Mouse (Mus musculus): ENCODE measurements around the gene Rhoa.

The Rhoa gene

DNA sequence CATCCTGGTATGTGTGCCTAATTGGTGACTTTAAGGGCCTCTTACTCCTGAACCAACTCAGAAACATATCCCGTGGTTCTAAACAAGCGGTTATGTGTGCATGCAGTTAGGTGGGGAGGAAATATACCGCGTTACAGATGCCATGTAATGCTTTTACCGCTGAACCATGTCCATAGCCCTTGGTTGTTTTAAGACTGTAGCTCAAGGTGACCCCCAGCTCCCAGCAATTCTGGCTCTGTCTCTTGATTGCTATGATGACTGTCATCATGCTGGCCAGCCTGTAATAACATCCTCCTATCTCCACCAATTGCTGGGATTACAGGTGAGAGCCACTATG lies 35.2 kb downstream of the Rhoa start:
- no peak for DNase-seq

GRCm38 (mm10) chr9:108341801-108342200 lies 35.9 kb downstream of the Rhoa start:
- DNase-seq = no peak

DNA sequence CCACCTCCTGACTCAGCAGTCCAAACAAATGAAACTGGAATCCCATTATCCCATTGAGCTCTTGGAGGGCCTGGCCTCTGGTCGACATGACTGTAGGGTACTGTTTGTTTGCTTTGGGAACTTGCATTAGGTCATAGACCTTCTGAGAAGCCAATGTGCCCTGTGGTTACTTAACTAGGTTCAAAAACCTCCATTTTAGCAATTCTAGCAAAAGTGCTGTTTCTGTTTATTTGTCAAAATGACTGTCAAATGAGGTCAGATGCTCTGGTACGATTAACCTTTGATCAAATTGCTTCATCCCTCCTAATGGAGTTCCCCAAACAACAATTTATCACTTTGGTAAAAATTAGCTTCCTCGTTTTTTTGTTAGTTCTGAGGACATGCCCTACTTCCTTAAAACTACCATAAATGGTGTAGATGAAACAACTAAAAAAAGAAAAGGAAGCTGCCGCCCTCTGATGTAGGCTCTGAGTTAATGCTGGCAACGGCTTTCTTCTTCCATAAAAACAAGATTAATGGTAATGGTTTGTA lies 36.4 kb downstream of the Rhoa start:
- DNase-seq = no peak

GRCm38 (mm10) chr9:108343331-108343730 lies 37.4 kb downstream of the Rhoa start:
- DNase-seq = no peak

DNA sequence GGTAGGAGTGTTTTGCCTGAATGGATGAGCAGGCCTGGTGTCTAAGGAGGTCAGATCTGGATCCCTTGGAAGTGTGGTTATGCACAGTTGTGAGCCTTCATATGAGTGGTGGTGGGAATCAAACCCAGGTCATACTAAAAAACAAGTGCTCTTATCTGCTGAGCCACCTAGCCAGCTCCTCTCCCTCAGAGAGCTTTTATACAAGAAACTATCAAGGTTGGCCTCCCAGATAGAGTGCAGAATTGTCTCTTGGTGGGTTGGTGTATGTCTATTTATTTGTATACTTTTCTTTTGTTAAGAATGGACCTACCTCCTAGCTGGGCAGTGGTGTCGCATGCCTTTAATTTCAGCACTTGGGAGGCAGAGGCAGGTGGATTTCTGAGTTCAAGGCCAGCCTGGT lies 37.9 kb downstream of the Rhoa start:
- no peak for DNase-seq

DNA sequence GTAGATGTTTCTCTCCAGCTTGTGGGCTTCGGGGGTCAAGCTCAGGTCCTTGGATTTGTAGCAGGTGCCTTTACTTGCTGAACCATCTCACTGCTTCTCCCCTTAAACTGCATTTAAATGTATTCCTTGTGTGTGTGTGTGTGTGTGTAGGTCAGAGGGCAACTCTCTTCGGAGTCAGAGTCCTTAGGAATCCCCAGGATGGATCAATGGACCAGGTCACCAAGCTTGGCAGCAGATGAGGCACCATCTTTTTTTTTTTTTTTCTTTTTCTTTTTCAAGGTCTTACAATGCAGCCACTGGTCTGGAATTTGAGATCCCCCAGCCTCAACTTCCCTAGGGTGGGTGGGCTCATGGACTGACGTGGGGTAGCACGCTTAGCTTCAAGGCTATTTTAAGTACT lies 38.5 kb downstream of the Rhoa start:
- DNase-seq = no peak

DNA sequence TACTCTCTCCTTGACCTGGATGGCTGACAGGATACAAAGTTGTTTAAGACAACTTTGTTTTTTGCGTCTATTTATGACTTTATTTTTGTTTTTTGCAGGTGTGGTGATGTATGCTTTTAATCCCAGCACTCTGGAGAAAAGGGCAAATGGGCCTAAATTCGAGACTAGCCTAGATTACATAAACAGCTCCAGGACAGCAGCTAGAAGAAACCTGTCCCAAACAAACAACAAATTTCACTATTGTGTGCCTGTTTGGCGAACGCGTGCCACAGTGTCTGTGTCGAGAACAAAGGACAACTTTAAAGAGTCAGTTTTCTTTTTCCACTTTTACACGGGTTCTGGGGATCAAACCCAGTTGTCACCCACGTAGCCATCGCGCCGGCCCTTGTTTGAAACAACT lies 41.1 kb downstream of the Rhoa start:
- no peak for DNase-seq

DNA sequence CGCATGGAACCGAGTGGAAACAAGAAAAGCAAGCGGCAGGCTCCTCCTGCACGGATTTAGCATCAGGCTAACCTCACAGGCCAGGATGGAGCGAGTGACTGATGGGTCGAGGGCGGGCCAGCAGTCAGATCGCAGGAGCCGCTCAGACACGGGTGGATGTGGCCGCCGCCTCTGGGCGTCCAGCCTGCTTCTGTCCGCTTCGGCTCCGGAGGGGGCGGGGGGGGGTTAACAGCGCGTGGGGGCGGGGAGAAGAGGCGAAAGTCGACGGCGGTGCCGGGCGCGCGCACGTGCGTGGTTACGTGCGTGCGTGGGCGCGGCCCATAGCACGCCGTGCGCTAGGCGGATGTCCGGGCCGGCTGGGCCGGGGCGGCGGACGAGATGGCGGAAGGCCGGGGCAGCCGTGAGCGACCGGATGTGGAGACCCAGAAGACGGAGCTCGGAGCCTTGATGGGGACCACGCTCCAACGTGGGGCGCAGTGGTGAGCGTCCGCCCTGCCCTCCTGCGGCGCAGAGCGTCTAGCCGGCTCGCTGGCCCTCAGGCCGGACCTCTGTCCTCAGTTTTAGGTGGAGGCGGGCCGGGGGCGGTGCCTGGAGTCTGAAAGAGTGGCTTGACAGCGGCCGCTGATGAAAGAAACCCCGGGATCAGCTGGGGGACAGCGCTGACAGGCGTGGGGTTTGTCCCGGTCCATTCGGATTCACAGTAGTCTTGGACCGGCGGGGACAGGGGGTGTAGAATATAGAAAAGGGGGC lies 41.8 kb downstream of the Rhoa start, which contains the start of gene Usp4:
Gene Usp4, plus strand, starts transcription at position 314 of the 750 bp plus-strand sequence.
- DNase-seq = peak; percentile 72 to 79

- DNase-seq = no peak
Observed at GRCm38 (mm10) chr9:108348290-108348680, 42.4 kb downstream of the Rhoa start.

- no peak for DNase-seq
Observed at GRCm38 (mm10) chr9:108349727-108350126, 43.8 kb downstream of the Rhoa start.

DNA sequence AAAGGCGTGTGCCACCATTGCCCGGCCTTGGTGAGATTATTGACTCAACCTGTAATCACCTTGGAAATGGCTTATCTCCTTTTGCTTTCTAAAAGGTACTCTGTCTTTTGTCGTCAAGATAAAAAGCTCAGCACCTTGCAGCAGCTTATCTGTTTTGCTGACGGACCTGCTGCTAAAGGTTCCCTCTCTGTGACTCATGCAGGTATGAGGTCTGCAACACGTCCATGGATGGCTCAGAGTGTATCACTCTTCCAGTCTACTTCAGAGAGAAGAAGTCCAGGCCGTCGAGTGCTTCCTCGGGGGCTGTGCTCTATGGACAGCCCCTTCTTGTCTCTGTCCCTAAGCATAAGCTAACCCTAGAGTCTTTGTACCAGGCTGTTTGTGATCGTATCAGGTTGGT lies 72.3 kb downstream of the Rhoa start:
- DNase-seq = no peak

DNA sequence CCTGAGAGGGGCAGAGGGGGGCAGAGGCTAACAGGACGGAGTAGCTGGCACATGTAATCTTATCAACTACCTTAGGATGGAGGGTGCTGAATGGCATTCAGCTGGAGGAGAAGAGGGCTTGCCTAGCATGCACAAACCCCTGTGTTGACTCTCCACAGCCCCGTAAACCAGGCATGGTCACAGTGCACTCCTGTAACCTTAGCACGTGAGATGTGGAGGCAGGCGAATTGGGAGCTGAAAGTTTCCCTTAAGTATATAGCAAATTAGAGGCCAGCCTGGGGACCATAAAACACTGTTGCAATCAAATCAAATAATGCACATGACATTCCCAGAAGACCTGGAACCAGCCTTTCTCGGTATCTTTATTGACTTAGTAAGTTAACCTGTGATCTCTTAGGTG lies 72.8 kb downstream of the Rhoa start:
- no peak for DNase-seq

GRCm38 (mm10) chr9:108379294-108379693 lies 73.4 kb downstream of the Rhoa start:
- DNase-seq = no peak

DNA sequence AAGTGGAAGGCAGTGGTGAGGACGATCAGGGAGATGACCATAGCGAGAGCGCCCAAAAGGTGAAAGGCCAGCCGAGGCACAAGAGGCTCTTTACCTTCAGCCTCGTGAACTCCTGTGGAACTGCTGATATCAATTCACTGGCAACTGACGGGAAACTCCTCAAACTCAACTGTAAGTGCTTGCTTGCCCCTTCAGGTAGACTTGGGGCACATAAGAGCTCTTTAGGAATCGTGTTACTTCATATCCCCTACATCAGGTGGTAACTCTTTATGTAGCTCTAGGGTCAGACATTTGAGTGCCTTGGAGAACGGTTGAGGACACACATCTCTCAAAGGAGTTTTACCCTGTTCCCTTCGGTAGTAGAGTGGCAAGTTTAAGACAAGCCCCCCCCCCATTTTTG lies 75.5 kb downstream of the Rhoa start:
- no peak for DNase-seq

- DNase-seq = no peak
Observed at GRCm38 (mm10) chr9:108385006-108385405, 79.1 kb downstream of the Rhoa start.

GRCm38 (mm10) chr9:108386816-108387215 lies 80.9 kb downstream of the Rhoa start:
- DNase-seq = no peak

All from thymus, adult 18-20 months (tissue).